Mouse (Mus musculus): ENCODE measurements around the gene Arhgdig. TPM values are rescaled to one million over a fixed set of nuclear protein-coding genes. Genes with fewer than 3 reads are reported as not detected.

Gene Arhgdig
- polyA plus RNA-seq (2012; rRNA removed; ENCODE audit: low replicate concordance), result 2.7 and 18.3 TPM in 2 replicates

GRCm38 (mm10) chr17:26207686-26208085 lies at the start of gene Arhgdig:
Arhgdig (minus strand) TSS chr17:26207786.

GRCm38 (mm10) chr17:26252539-26253251 lies 45.1 kb upstream of the Arhgdig start, which contains the start of gene Luc7l:
Luc7l (plus strand) TSS chr17:26252896.

GRCm38 (mm10) chr17:26244101-26244841 lies 36.7 kb upstream of the Arhgdig start, which contains the start of gene Fam234a:
Fam234a (minus strand) TSS chr17:26244242.

GRCm38 (mm10) chr17:26202737-26203136 lies 4.8 kb downstream of the Arhgdig start, which contains the start of gene Rgs11:
Rgs11 (plus strand) TSS chr17:26202951.

GRCm38 (mm10) chr17:26198892-26199291 lies 8.7 kb downstream of the Arhgdig start, which contains the start of gene Pdia2:
Pdia2 (minus strand) TSS chr17:26199087.

Other genes with a start within 250 kb of the Arhgdig start
- gene Capn15, start 222.0 kb downstream of the Arhgdig start, polyA plus RNA-seq (2012; rRNA removed; ENCODE audit: low replicate concordance), result 74.2 and 92.9 TPM in 2 replicates
- gene Rab11fip3, start 138.2 kb downstream of the Arhgdig start, polyA plus RNA-seq (2012; rRNA removed; ENCODE audit: low replicate concordance), result 46.4 and 91.6 TPM in 2 replicates
- gene Decr2, start 117.4 kb downstream of the Arhgdig start, polyA plus RNA-seq (2012; rRNA removed; ENCODE audit: low replicate concordance), result 15.3 and 18.5 TPM in 2 replicates
- 12.7 and 15.1 TPM in 2 replicates for gene Nme4, start 112.2 kb downstream of the Arhgdig start, polyA plus RNA-seq (2012; rRNA removed; ENCODE audit: low replicate concordance)
- 256 and 334 TPM in 2 replicates for gene Tmem8, start 94.5 kb downstream of the Arhgdig start, polyA plus RNA-seq (2012; rRNA removed; ENCODE audit: low replicate concordance)
- gene Mrpl28, start 84.3 kb downstream of the Arhgdig start, polyA plus RNA-seq (2012; rRNA removed; ENCODE audit: low replicate concordance), result 55.6 and 73.6 TPM in 2 replicates
- 13.2 and 13.6 TPM in 2 replicates for gene Axin1, start 69.1 kb downstream of the Arhgdig start, polyA plus RNA-seq (2012; rRNA removed; ENCODE audit: low replicate concordance)
- 0.60 and 32.8 TPM in 2 replicates for gene Pdia2, start 8.7 kb downstream of the Arhgdig start, polyA plus RNA-seq (2012; rRNA removed; ENCODE audit: low replicate concordance)
- gene Rgs11, start 4.8 kb downstream of the Arhgdig start, polyA plus RNA-seq (2012; rRNA removed; ENCODE audit: low replicate concordance), result 2.7 and 29.7 TPM in 2 replicates
- gene Fam234a, start 36.5 kb upstream of the Arhgdig start, polyA plus RNA-seq (2012; rRNA removed; ENCODE audit: low replicate concordance), result 278 and 463 TPM in 2 replicates
- 6.7 and 8.1 TPM in 2 replicates for gene Luc7l, start 45.1 kb upstream of the Arhgdig start, polyA plus RNA-seq (2012; rRNA removed; ENCODE audit: low replicate concordance)
- gene Neurl1b, start 207.0 kb upstream of the Arhgdig start, polyA plus RNA-seq (2012; rRNA removed; ENCODE audit: low replicate concordance), result 21.0 and 52.6 TPM in 2 replicates

Measured in duodenum, adult 2 months (tissue).